Mouse (Mus musculus) G1E (cell line): ENCODE data around the gene Angel2.

Experiments used
- CTCF ChIP-seq: IDR thresholded peaks from 2 replicates; pipeline ENCODE4 v1.5.1; 2012; ENCODE audit warnings: low read depth, low read length, inconsistent platforms, mixed read lengths
- GATA1 ChIP-seq: IDR thresholded peaks from 2 replicates; pipeline ENCODE4 v1.6.1; 2012; ENCODE audit warnings: borderline replicate concordance, low read length, inconsistent platforms, mixed read lengths
- GATA2 ChIP-seq: IDR thresholded peaks from 2 replicates; pipeline ENCODE4 v1.6.1; 2012; ENCODE audit warnings: low read depth, low read length, inconsistent platforms, borderline replicate concordance
- POLR2AphosphoS5 ChIP-seq: IDR thresholded peaks from 2 replicates; pipeline ENCODE4 v1.6.1; 2012; ENCODE audit warnings: low read depth, low read length, inconsistent platforms; ENCODE audit not compliant: insufficient replicate concordance
- TAL1 ChIP-seq: conservative IDR thresholded peaks from 2 replicates; pipeline ENCODE4 v1.6.1; 2012; ENCODE audit warnings: low read depth, low read length, inconsistent platforms, mixed read lengths

GRCm38 (mm10) chr1:190927751-190928369 is 2.9 kb downstream of the Angel2 start:
- TF ChIP-seq CTCF (no peak), TAL1 (no peak), GATA1 (no peak), POLR2AphosphoS5 (no peak; the same call in 1 of the 2 replicates), GATA2 (no peak)
